Mouse (Mus musculus): ENCODE data around the gene Eif3k.

DNA sequence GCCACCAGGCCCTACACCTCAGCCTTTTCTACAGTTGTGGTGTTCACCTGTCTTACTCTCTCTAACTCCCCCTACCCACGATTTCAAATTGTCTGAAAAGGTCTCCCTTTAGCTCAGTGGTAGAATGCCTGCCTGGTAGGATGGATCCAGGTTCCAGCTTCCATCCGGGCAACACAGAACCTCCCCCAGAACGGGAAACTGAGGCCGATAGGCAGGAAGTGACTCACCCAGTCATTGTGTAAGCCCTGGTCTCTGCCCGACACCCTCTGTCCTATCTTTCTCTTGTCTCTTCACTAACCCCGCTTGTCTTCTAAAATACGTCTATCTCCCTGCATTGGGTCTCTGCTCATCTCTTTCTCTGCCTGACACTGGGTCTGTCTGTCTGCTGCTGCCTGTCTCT is 3.5 kb upstream of the Eif3k start:
- TF ChIP-seq CTCF (conservative IDR thresholded peaks at IDR 0.05; ENCODE audit: low read length), result no peak
- no peak for TF ChIP-seq NANOG (IDR thresholded peaks at IDR 0.05; ENCODE audit: borderline replicate concordance, low read length)
